Mouse (Mus musculus): ENCODE measurements at regions not wholly inside any gene's neighbourhood (a gene's known extent, or its start where the extent isn't known, plus 50 kb on each side); places are given as distances from the start of the nearest gene placed in this dataset.

GRCm38 (mm10) chr2:21284881-21285280 lies 79.4 kb downstream of the Thnsl1 start:
- TF ChIP-seq CTCF (conservative IDR thresholded peaks at IDR 0.05 in 1 of 2, IDR thresholded peaks at IDR 0.05 in 1 of 2; ENCODE audit: low read depth in 2 of 2, low read length in 2 of 2) (no peak), SIN3A (IDR thresholded peaks at IDR 0.05; ENCODE audit: low read length) (no peak), RCOR1 (conservative IDR thresholded peaks at IDR 0.05; ENCODE audit: low read depth, low read length) (no peak), USF1 (IDR thresholded peaks at IDR 0.05; ENCODE audit: low read depth, low read length) (no peak), NRF1 (IDR thresholded peaks at IDR 0.05; ENCODE audit: low read depth, low read length) (no peak)
